Mouse (Mus musculus): ENCODE measurements around the gene Lrrc1. TPM values are rescaled to one million over a fixed set of nuclear protein-coding genes. Genes with fewer than 3 reads are reported as not detected.
A peak's percentile ranks its signal among the peaks of the same experiment; 100 is the strongest.

Gene Lrrc1
- polyA plus RNA-seq, 1 experiment from 2014 or later, result 14.9 TPM

- no peak for ATAC-seq (ENCODE audit: insufficient number of reproducible peaks, low FRiP score)
These were observed 119.1 kb downstream of the Lrrc1 start for GRCm38 (mm10) chr9:77425553-77425952.

GRCm38 (mm10) chr9:77420200-77420585 is 124.5 kb downstream of the Lrrc1 start:
- WGBS, result 55% methylated on average over 4 of the region's 4 CpGs
- H3K27ac ChIP-seq (ENCODE audit: poor library complexity, severe bottlenecking), result no peak overlapping the region
- no peak overlapping the region for H3K4me3 ChIP-seq
- no peaks in the 10 kb centered on the region for H3K9me3 ChIP-seq (replicated peaks)
- H3K36me3 ChIP-seq, result no peaks in the 10 kb centered on the region
- H3K4me2 ChIP-seq, result no peak overlapping the region
- no peak overlapping the region for H3K9ac ChIP-seq
- H3K4me1 ChIP-seq (replicated peaks), result peaks cover 15% of the 10 kb centered on the region
- no peaks in the 10 kb centered on the region for H3K27me3 ChIP-seq (replicated peaks)
- ATAC-seq (ENCODE audit: insufficient number of reproducible peaks, low FRiP score), result peak; percentile 50; the same call in 1 of the 2 replicates

More at GRCm38 (mm10) chr9:77425553-77425952, 119.1 kb downstream of the Lrrc1 start:
- Histone ChIP-seq H3K4me3 (no peak overlapping the region), H3K4me2 (no peak overlapping the region), H3K27me3 (replicated peaks) (no peaks in the 10 kb centered on the region), H3K9ac (no peak overlapping the region), H3K27ac (ENCODE audit: poor library complexity, severe bottlenecking) (no peak overlapping the region), H3K36me3 (no peaks in the 10 kb centered on the region), H3K9me3 (replicated peaks) (no peaks in the 10 kb centered on the region), H3K4me1 (replicated peaks) (peaks cover 40% of the 10 kb centered on the region)
- WGBS, result 87% methylated on average over 4 of the region's 4 CpGs

- no peaks in the 10 kb centered on the region for H3K36me3 ChIP-seq
- H3K4me2 ChIP-seq, result no peak overlapping the region
- no peaks in the 10 kb centered on the region for H3K27me3 ChIP-seq (replicated peaks)
- peaks cover 15% of the 10 kb centered on the region for H3K4me1 ChIP-seq (replicated peaks)
- no peak overlapping the region for H3K9ac ChIP-seq
- ATAC-seq (ENCODE audit: insufficient number of reproducible peaks, low FRiP score), result 0 out of 2 replicates have a peak, but pooled peaks have one; percentile 25
- 41% methylated on average over 9 of the region's 9 CpGs for WGBS
- peak overlapping the region; percentile 56 for H3K27ac ChIP-seq (ENCODE audit: poor library complexity, severe bottlenecking)
- no peak overlapping the region for H3K4me3 ChIP-seq
- no peaks in the 10 kb centered on the region for H3K9me3 ChIP-seq (replicated peaks)
These were observed 125.0 kb downstream of the Lrrc1 start for GRCm38 (mm10) chr9:77419501-77420199.

- H3K27ac ChIP-seq (ENCODE audit: poor library complexity, severe bottlenecking), result peak overlapping the region; percentile 56
- H3K4me2 ChIP-seq, result no peak overlapping the region
These were observed 125.9 kb downstream of the Lrrc1 start for GRCm38 (mm10) chr9:77418800-77419199.

GRCm38 (mm10) chr9:77416486-77416885 is 128.2 kb downstream of the Lrrc1 start:
- Histone ChIP-seq H3K27ac (ENCODE audit: poor library complexity, severe bottlenecking) (no peak overlapping the region), H3K4me3 (no peak overlapping the region), H3K4me1 (replicated peaks) (peaks cover 30% of the 10 kb centered on the region), H3K36me3 (no peaks in the 10 kb centered on the region), H3K9ac (no peak overlapping the region), H3K27me3 (replicated peaks) (no peaks in the 10 kb centered on the region), H3K9me3 (replicated peaks) (no peaks in the 10 kb centered on the region), H3K4me2 (no peak overlapping the region)
- WGBS, result 92% methylated on average over 4 of the region's 4 CpGs
- ATAC-seq (ENCODE audit: insufficient number of reproducible peaks, low FRiP score), result no peak

More at GRCm38 (mm10) chr9:77418800-77419199, 125.9 kb downstream of the Lrrc1 start:
- Histone ChIP-seq H3K27me3 (replicated peaks) (no peaks in the 10 kb centered on the region), H3K4me3 (no peak overlapping the region), H3K4me1 (replicated peaks) (peaks cover 20% of the 10 kb centered on the region), H3K36me3 (no peaks in the 10 kb centered on the region), H3K9me3 (replicated peaks) (no peaks in the 10 kb centered on the region), H3K9ac (no peak overlapping the region)
- WGBS, result 67% methylated on average over 2 of the region's 2 CpGs
- ATAC-seq (ENCODE audit: insufficient number of reproducible peaks, low FRiP score), result no peak

- Histone ChIP-seq H3K4me1 (replicated peaks) (peaks cover 34% of the 10 kb centered on the region), H3K9me3 (replicated peaks) (no peaks in the 10 kb centered on the region), H3K4me3 (no peak overlapping the region), H3K27me3 (replicated peaks) (no peaks in the 10 kb centered on the region), H3K27ac (ENCODE audit: poor library complexity, severe bottlenecking) (no peak overlapping the region), H3K9ac (no peak overlapping the region), H3K36me3 (no peaks in the 10 kb centered on the region), H3K4me2 (no peak overlapping the region)
- ATAC-seq (ENCODE audit: insufficient number of reproducible peaks, low FRiP score), result no peak
- 88% methylated on average over 7 of the region's 7 CpGs for WGBS
These were observed 128.7 kb downstream of the Lrrc1 start for GRCm38 (mm10) chr9:77416002-77416401.

- no peak overlapping the region for H3K4me2 ChIP-seq
- H3K27me3 ChIP-seq (replicated peaks), result no peaks in the 10 kb centered on the region
- ATAC-seq (ENCODE audit: insufficient number of reproducible peaks, low FRiP score), result no peak
- no peak overlapping the region for H3K9ac ChIP-seq
- WGBS, result 82% methylated on average over 3 of the region's 3 CpGs
- no peaks in the 10 kb centered on the region for H3K36me3 ChIP-seq
- peaks cover 30% of the 10 kb centered on the region for H3K4me1 ChIP-seq (replicated peaks)
- H3K4me3 ChIP-seq, result no peak overlapping the region
- H3K27ac ChIP-seq (ENCODE audit: poor library complexity, severe bottlenecking), result no peak overlapping the region
- H3K9me3 ChIP-seq (replicated peaks), result no peaks in the 10 kb centered on the region
These were observed 132.7 kb downstream of the Lrrc1 start for GRCm38 (mm10) chr9:77411830-77412425.

- ATAC-seq (ENCODE audit: insufficient number of reproducible peaks, low FRiP score), result no peak
- H3K9ac ChIP-seq, result no peak overlapping the region
- H3K4me1 ChIP-seq (replicated peaks), result peaks cover 30% of the 10 kb centered on the region
- 23% methylated on average over 4 of the region's 4 CpGs for WGBS
- no peaks in the 10 kb centered on the region for H3K9me3 ChIP-seq (replicated peaks)
- no peak overlapping the region for H3K4me2 ChIP-seq
- no peak overlapping the region for H3K4me3 ChIP-seq
- no peaks in the 10 kb centered on the region for H3K27me3 ChIP-seq (replicated peaks)
- no peaks in the 10 kb centered on the region for H3K36me3 ChIP-seq
- no peak overlapping the region; the same call in 1 of the 2 replicates for H3K27ac ChIP-seq (ENCODE audit: poor library complexity, severe bottlenecking)
These were observed 133.7 kb downstream of the Lrrc1 start for GRCm38 (mm10) chr9:77410968-77411367.

GRCm38 (mm10) chr9:77410524-77410923 is 134.1 kb downstream of the Lrrc1 start:
- Histone ChIP-seq H3K27me3 (replicated peaks) (no peaks in the 10 kb centered on the region), H3K4me1 (replicated peaks) (peaks cover 30% of the 10 kb centered on the region), H3K4me3 (no peak overlapping the region), H3K4me2 (no peak overlapping the region), H3K9ac (no peak overlapping the region), H3K36me3 (no peaks in the 10 kb centered on the region), H3K27ac (ENCODE audit: poor library complexity, severe bottlenecking) (no peak overlapping the region; the same call in 1 of the 2 replicates), H3K9me3 (replicated peaks) (no peaks in the 10 kb centered on the region)
- 53% methylated on average over 7 of the region's 7 CpGs for WGBS
- ATAC-seq (ENCODE audit: insufficient number of reproducible peaks, low FRiP score), result no peak

GRCm38 (mm10) chr9:77408053-77408603 is 136.5 kb downstream of the Lrrc1 start:
- no peak overlapping the region for H3K27ac ChIP-seq (ENCODE audit: poor library complexity, severe bottlenecking)
- H3K9ac ChIP-seq, result no peak overlapping the region
- H3K36me3 ChIP-seq, result no peaks in the 10 kb centered on the region
- no peak for ATAC-seq (ENCODE audit: insufficient number of reproducible peaks, low FRiP score)
- H3K4me3 ChIP-seq, result no peak overlapping the region
- no peaks in the 10 kb centered on the region for H3K9me3 ChIP-seq (replicated peaks)
- H3K4me1 ChIP-seq (replicated peaks), result peaks cover 18% of the 10 kb centered on the region
- 34% methylated on average over 6 of the region's 6 CpGs for WGBS
- H3K27me3 ChIP-seq (replicated peaks), result no peaks in the 10 kb centered on the region
- H3K4me2 ChIP-seq, result no peak overlapping the region

- WGBS, result 57% methylated on average over 7 of the region's 7 CpGs
These were observed 137.8 kb downstream of the Lrrc1 start for GRCm38 (mm10) chr9:77406906-77407305.

More at GRCm38 (mm10) chr9:77406906-77407305, 137.8 kb downstream of the Lrrc1 start:
- Histone ChIP-seq H3K9me3 (replicated peaks) (no peaks in the 10 kb centered on the region), H3K4me3 (no peak overlapping the region), H3K27ac (ENCODE audit: poor library complexity, severe bottlenecking) (no peak overlapping the region), H3K4me2 (no peak overlapping the region), H3K9ac (no peak overlapping the region), H3K4me1 (replicated peaks) (peaks cover 18% of the 10 kb centered on the region), H3K27me3 (replicated peaks) (no peaks in the 10 kb centered on the region), H3K36me3 (no peaks in the 10 kb centered on the region)
- no peak for ATAC-seq (ENCODE audit: insufficient number of reproducible peaks, low FRiP score)

All from heart, embryonic 12.5 days (tissue).